Mouse (Mus musculus): ENCODE measurements around the gene Slc17a1. TPM values are rescaled to one million over a fixed set of nuclear protein-coding genes. Genes with fewer than 3 reads are reported as not detected.

The Slc17a1 gene
- polyA plus RNA-seq, 1 experiment from 2014 or later: not detected

DNA sequence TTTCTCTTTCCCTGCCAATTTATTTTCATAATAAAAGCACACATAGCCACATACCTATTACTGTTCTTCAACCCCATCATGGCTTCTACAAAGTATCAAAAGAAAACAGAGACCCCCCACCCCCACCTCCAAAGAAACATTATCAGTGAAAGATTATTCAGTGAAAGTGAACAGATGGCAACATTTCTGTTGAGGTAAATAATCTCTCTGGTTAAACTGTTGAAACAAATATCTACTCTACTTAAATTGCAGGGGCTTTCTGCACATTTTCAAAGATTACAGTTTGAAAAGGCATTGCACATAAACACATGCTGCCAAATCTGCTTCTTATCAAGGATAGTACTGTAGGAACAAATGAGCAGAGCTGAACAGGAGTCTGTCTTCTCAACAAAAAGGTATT lies 5.7 kb upstream of the Slc17a1 start:
- no peak for ATAC-seq (ENCODE audit: insufficient number of reproducible peaks, insufficient read depth, low FRiP score, low TSS enrichment, low read depth)
- H3K27ac ChIP-seq: no peak overlapping the region
- no peak overlapping the region for H3K9ac ChIP-seq (replicated peaks)
- H3K36me3 ChIP-seq: no peaks in the 10 kb centered on the region
- no peaks in the 10 kb centered on the region for H3K9me3 ChIP-seq
- H3K4me1 ChIP-seq (replicated peaks): 0 out of 2 replicates have a peak, but pooled peaks cover 5% of the 10 kb centered on the region
- H3K4me3 ChIP-seq (replicated peaks): no peak overlapping the region
- H3K27me3 ChIP-seq: no peaks in the 10 kb centered on the region
- H3K4me2 ChIP-seq: no peak overlapping the region

DNA sequence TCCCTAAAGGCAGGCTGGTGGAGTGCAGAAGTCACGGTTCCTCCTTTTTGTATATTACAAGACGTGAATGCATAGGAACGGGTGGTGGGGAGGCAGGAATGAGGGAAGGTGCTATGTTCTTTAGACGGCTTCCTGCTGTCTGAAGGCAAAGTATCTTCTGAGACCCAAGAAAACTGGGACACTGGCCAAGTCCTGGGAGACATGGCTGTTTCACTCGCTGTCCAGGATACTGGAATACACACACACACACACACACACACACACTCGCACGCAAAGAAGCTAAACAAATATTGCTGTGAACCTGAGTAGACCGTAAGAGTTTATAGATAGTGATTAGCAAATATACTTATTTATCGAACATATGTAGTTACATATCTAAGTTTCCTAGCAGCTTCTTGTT lies 2.8 kb upstream of the Slc17a1 start:
- H3K4me1 ChIP-seq (replicated peaks): peaks cover 8% of the 10 kb centered on the region; the same call in 1 of the 2 replicates
- no peaks in the 10 kb centered on the region for H3K27me3 ChIP-seq
- no peak for ATAC-seq (ENCODE audit: insufficient number of reproducible peaks, insufficient read depth, low FRiP score, low TSS enrichment, low read depth)
- H3K36me3 ChIP-seq: no peaks in the 10 kb centered on the region
- H3K9me3 ChIP-seq: no peaks in the 10 kb centered on the region
- H3K9ac ChIP-seq (replicated peaks): no peak overlapping the region
- H3K27ac ChIP-seq: no peak overlapping the region
- 91% methylated on average over 9 of the region's 9 CpGs for WGBS
- H3K4me3 ChIP-seq (replicated peaks): no peak overlapping the region
- no peak overlapping the region for H3K4me2 ChIP-seq

DNA sequence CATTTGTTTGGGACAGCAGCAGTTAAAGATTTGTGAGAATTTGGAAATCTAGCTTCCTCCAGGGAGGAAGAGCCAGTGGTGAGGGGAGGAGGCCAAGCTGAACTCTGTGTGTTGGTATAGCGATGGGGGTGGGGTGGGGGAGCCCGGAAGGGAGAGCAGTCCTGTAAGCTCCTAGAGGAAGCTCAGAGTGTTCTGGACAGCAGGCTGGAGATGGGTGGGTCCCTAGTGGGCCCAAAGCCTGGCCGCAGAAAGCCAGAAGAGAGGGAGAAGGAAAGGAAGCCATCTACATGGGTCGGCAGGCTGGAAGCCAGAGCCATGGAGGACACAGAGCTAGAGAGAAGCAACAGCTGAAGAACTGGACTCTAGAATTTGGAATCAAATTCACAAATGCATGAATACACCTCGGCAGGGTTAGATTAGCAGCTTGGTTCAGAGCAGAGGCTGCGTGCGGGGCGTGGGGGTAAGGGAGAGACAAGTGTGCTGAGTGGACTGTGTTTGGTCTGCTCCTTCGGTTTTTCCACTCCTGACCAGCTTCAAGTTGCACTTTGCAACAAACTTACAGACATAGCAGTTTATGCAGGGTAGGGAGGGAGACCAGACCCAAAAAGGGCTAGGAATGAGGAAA lies 1.4 kb upstream of the Slc17a1 start:
- H3K27ac ChIP-seq: no peak overlapping the region
- H3K4me2 ChIP-seq: no peak overlapping the region
- no peaks in the 10 kb centered on the region for H3K36me3 ChIP-seq
- no peak for ATAC-seq (ENCODE audit: insufficient number of reproducible peaks, insufficient read depth, low FRiP score, low TSS enrichment, low read depth)
- no peak overlapping the region for H3K9ac ChIP-seq (replicated peaks)
- no peaks in the 10 kb centered on the region for H3K27me3 ChIP-seq
- H3K9me3 ChIP-seq: no peaks in the 10 kb centered on the region
- H3K4me1 ChIP-seq (replicated peaks): peaks cover 8% of the 10 kb centered on the region; the same call in 1 of the 2 replicates
- H3K4me3 ChIP-seq (replicated peaks): no peak overlapping the region
- 75% methylated on average over 9 of the region's 9 CpGs for WGBS

DNA sequence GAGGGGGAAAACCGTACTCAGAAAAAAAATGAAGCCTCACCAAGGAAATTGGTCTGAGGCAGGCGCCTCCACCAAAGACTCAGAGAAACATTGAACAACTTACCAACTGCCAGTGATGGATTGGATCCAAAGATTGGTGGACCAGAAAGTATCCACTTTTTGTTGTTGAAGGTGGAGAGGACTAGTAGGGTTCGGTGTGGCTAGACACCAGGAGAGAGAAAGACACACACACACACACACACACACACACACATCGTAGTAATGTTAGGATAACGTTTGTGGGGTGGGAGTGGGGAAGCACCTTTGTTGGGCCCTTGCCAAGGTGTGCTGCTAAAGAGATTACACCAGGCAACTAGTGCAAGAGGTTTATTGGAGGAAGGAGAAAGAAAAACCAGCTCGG lies 550 bp upstream of the Slc17a1 start:
- H3K9me3 ChIP-seq: no peaks in the 10 kb centered on the region
- no peak overlapping the region for H3K4me3 ChIP-seq (replicated peaks)
- H3K27ac ChIP-seq: no peak overlapping the region
- no peaks in the 10 kb centered on the region for H3K27me3 ChIP-seq
- 85% methylated on average over 6 of the region's 6 CpGs for WGBS
- H3K4me1 ChIP-seq (replicated peaks): peaks cover 8% of the 10 kb centered on the region; the same call in 1 of the 2 replicates
- H3K9ac ChIP-seq (replicated peaks): no peak overlapping the region
- H3K4me2 ChIP-seq: no peak overlapping the region
- no peaks in the 10 kb centered on the region for H3K36me3 ChIP-seq
- no peak for ATAC-seq (ENCODE audit: insufficient number of reproducible peaks, insufficient read depth, low FRiP score, low TSS enrichment, low read depth)

DNA sequence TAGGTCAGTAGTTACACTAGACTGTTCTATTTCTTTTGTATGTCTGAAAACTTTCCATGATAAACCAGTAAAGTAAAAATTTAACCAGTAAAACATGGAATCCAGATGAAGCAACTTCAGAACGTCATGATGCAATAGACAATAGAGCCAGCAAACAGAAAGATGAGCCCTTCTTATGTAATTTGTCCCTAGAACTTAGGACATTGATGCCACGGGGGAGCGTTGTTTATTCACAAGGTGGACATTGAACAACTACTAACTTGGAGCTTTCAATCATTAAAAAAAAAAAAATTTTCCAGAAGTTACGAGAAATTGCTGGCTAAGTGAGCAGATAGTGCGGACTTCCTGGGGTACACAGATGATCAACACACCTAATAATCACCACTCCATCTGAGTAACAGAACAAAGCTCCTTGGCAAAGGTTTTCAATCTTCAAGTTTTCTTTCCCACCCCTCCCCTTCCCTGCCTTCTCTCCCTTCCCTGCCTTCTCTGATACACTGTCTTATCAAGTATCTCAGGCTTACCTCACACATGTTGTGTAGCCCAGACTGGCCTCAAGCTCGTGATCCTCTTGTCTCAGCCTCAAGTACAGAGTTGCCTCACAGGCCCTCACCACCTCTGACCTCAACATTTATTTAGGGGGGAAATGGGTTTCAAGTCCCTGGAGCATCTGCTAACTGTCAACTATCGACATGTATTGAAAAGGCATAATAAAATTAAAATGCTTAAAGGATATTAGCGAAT lies 1.4 kb downstream of the Slc17a1 start:
- Histone ChIP-seq H3K4me1 (replicated peaks) (peaks cover 8% of the 10 kb centered on the region; the same call in 1 of the 2 replicates), H3K4me3 (replicated peaks) (no peak overlapping the region), H3K9me3 (no peaks in the 10 kb centered on the region), H3K9ac (replicated peaks) (no peak overlapping the region), H3K27ac (no peak overlapping the region), H3K27me3 (no peaks in the 10 kb centered on the region), H3K4me2 (no peak overlapping the region), H3K36me3 (no peaks in the 10 kb centered on the region)
- 89% methylated on average over 8 of the region's 8 CpGs for WGBS
- no peak for ATAC-seq (ENCODE audit: insufficient number of reproducible peaks, insufficient read depth, low FRiP score, low TSS enrichment, low read depth)

DNA sequence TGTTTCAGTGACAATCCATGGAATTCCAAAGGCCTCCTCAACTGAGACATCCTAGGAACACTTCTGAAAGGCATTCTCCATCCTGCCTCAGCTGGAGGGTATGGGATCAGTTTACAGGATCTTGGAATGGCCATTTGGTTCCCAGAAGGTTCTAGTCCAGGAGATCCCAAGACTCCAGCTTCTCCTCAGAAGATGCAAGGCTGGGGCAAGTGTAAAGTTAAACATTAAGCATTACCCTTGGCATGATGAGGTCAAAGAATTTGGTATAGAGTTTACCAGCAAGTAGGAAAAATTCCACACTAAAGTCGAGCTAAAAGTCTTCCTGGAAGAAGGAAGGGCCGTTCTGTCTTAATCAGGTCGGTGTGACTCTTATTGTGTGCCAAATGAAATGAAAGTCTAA lies 2.4 kb downstream of the Slc17a1 start:
- H3K27ac ChIP-seq: no peak overlapping the region
- no peak for ATAC-seq (ENCODE audit: insufficient number of reproducible peaks, insufficient read depth, low FRiP score, low TSS enrichment, low read depth)
- H3K9me3 ChIP-seq: no peaks in the 10 kb centered on the region
- H3K27me3 ChIP-seq: no peaks in the 10 kb centered on the region
- H3K9ac ChIP-seq (replicated peaks): no peak overlapping the region
- no peaks in the 10 kb centered on the region for H3K36me3 ChIP-seq
- H3K4me1 ChIP-seq (replicated peaks): peaks cover 8% of the 10 kb centered on the region; the same call in 1 of the 2 replicates
- H3K4me2 ChIP-seq: no peak overlapping the region
- 83% methylated on average over 3 of the region's 3 CpGs for WGBS
- no peak overlapping the region for H3K4me3 ChIP-seq (replicated peaks)

DNA sequence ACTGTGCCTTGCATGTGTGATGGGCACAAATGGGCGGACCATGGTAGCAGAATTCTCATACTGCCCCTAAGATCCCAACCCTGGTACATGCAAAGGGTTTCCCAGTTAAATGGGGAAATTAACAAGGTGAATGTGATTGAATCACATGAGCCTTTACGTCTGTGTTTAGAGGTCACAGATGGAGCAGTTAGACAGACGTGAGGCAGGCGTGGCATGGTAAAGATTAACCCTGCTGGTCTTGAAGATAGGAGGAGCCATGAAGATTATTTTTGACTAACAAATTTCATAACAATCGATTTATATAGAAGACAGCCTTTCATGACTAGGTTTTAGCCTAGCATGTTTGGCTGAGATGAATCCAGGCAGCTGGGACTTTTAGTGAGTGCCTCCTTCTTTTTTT lies 5.6 kb downstream of the Slc17a1 start:
- H3K9ac ChIP-seq (replicated peaks): no peak overlapping the region
- no peak overlapping the region for H3K4me3 ChIP-seq (replicated peaks)
- no peaks in the 10 kb centered on the region for H3K36me3 ChIP-seq
- H3K27ac ChIP-seq: no peak overlapping the region
- no peak for ATAC-seq (ENCODE audit: insufficient number of reproducible peaks, insufficient read depth, low FRiP score, low TSS enrichment, low read depth)
- no peaks in the 10 kb centered on the region for H3K27me3 ChIP-seq
- H3K4me2 ChIP-seq: no peak overlapping the region
- peaks cover 2% of the 10 kb centered on the region; the same call in 1 of the 2 replicates for H3K4me1 ChIP-seq (replicated peaks)
- H3K9me3 ChIP-seq: no peaks in the 10 kb centered on the region
- 77% methylated on average over 5 of the region's 5 CpGs for WGBS

DNA sequence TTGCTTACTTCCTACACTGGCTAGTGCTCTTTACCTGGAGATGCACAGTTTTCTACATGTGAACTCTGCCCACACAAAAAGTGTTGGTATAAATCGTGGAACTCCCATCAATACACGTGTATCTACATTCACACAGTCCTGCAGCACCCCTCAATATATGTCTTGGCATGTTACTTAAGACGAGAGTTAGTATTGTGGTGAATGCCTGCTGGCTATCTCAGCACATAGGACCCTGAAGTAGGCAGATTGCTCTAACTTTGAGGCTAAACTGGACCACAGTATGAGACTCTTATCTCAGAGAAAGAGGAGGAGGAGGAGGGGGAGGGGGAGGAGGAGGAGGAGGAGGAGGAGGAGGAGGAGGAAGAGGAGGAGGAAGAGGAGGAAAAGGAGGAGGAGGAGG lies 11.6 kb downstream of the Slc17a1 start:
- no peak overlapping the region for H3K4me2 ChIP-seq
- no peak for ATAC-seq (ENCODE audit: insufficient number of reproducible peaks, insufficient read depth, low FRiP score, low TSS enrichment, low read depth)
- WGBS: 77% methylated on average over 3 of the region's 3 CpGs
- H3K4me3 ChIP-seq (replicated peaks): no peak overlapping the region
- no peaks in the 10 kb centered on the region for H3K36me3 ChIP-seq
- H3K4me1 ChIP-seq (replicated peaks): no peaks in the 10 kb centered on the region
- no peak overlapping the region for H3K27ac ChIP-seq
- H3K9ac ChIP-seq (replicated peaks): no peak overlapping the region
- no peaks in the 10 kb centered on the region for H3K9me3 ChIP-seq
- no peaks in the 10 kb centered on the region for H3K27me3 ChIP-seq

DNA sequence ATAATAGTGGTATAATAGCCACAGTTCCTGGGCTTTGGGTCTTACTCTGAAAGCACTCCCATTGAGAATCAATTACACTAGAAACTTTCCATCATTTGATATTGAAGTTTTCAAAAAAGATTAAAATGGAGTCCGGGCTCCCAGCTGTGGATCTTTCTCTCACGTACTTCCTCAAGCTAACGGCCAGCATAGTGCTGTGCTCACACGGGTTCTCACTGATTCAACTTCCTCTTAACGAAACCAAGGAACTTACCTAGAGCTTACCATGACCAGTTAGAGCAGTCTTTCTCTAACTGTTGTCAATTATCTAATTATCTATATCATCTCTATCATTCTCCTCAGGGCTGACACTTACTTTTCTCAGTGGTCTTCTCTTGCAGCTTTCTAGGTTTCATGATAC lies 12.1 kb downstream of the Slc17a1 start:
- ATAC-seq (ENCODE audit: insufficient number of reproducible peaks, insufficient read depth, low FRiP score, low TSS enrichment, low read depth): no peak
- Histone ChIP-seq H3K36me3 (no peaks in the 10 kb centered on the region), H3K4me1 (replicated peaks) (no peaks in the 10 kb centered on the region), H3K27me3 (no peaks in the 10 kb centered on the region), H3K9ac (replicated peaks) (no peak overlapping the region), H3K9me3 (no peaks in the 10 kb centered on the region), H3K4me3 (replicated peaks) (no peak overlapping the region), H3K27ac (no peak overlapping the region), H3K4me2 (no peak overlapping the region)
- WGBS: 78% methylated on average over 5 of the region's 5 CpGs

DNA sequence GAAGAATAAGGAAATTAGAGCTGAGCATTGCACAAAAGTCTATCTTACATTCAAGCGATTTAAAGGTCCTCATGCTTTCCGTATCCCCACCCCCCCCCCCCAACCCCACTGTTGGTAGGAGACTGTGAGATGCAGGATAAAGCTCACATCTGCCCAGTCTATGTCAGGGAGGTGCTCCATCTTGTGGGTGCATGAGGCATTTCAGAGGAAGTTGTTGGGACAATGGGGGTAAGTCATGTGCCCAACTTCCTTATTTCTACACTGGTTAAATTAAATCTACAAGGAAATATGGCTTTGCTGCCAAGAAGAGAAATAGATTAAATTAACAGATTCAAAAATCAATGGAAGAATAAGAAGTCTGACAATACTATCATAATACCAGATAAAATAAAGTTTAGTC lies 18.0 kb downstream of the Slc17a1 start:
- no peak overlapping the region for H3K27ac ChIP-seq
- H3K36me3 ChIP-seq: no peaks in the 10 kb centered on the region
- no peak overlapping the region for H3K4me3 ChIP-seq (replicated peaks)
- no peaks in the 10 kb centered on the region for H3K27me3 ChIP-seq
- 47% methylated on average over 2 of the region's 2 CpGs for WGBS
- H3K4me2 ChIP-seq: no peak overlapping the region
- no peak overlapping the region for H3K9ac ChIP-seq (replicated peaks)
- H3K4me1 ChIP-seq (replicated peaks): peaks cover 10% of the 10 kb centered on the region
- H3K9me3 ChIP-seq: no peaks in the 10 kb centered on the region
- no peak for ATAC-seq (ENCODE audit: insufficient number of reproducible peaks, insufficient read depth, low FRiP score, low TSS enrichment, low read depth)

DNA sequence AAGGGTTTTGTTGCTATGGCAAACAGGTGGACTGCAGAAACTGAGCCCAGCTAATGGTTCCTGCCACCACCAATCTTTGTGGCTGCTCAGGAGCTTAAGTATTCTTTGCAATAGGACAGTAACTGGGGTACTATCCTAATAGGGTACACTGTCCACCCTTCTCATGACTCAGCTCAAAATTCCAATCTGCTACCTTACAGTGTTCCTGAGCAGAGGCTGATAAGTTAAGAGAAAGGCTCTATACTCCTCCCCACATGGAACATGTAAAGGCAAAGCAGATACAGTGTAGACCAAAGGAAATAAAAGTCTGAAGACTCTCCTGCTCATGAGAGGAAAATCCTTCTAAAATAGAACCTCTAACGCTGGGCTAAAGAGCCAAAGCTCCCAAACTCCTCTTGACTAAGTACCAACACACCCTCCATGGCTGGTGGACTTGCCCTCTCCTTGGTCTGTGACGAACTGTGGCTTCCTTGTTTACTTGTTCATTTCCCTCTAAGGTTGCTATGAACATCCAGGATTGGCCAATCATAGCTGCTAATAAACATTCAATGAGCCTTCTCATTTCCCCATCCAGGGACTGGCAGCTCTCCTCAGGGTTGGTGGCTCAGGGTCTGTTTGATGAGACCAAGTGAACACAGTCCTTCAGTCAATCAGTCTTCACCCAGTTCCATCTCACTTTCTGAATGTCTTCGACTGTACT lies 19.6 kb downstream of the Slc17a1 start:
- no peak overlapping the region for H3K27ac ChIP-seq

More for the DNA sequence above, 19.6 kb downstream of the Slc17a1 start:
- no peak for ATAC-seq (ENCODE audit: insufficient number of reproducible peaks, insufficient read depth, low FRiP score, low TSS enrichment, low read depth)
- WGBS: 68% methylated on average over 3 of the region's 3 CpGs
- Histone ChIP-seq H3K27me3 (no peaks in the 10 kb centered on the region), H3K4me2 (no peak overlapping the region), H3K4me3 (replicated peaks) (no peak overlapping the region), H3K9ac (replicated peaks) (no peak overlapping the region), H3K36me3 (no peaks in the 10 kb centered on the region), H3K4me1 (replicated peaks) (peaks cover 10% of the 10 kb centered on the region), H3K9me3 (no peaks in the 10 kb centered on the region)

Data from limb, embryonic 12.5 days (tissue).